Mouse (Mus musculus) T-helper 2 cell (primary cell): Measurements from ENCODE around the gene Aqp12.
"Not testable (repeated sequence)": the region's sequence is repeated elsewhere in the genome, so short reads cannot be mapped to it uniquely, and the experiment has no call there.

ENCODE experiments used
- in situ Hi-C: fragments of 300-600 bp; cut with MboI, MseI; formaldehyde crosslinking; loops from one replicate; pipeline ENCODE4 v1.15.1; 2025; ENCODE audit warnings: high pct_unique_total_duplicates

The Aqp12 gene

DNA sequence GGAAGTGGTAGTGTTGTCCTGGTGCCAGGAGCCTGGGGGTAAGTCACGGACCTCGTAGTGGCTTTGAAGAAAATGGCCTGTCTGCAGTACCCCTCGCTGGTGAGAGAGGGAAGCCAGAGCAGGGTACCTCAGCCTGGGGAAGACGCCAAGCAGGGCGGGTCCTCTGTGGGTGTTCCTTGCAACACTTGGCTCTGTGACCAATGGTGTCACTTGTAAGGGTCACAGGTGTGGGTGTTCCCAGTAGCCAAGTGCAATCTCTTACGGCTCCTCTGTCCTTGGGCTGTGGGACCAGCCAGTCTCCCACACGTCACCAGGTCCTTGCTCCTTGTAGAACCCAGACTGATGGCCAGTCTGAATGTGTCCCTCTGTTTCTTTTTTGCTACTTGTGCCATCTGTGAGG, at the start of gene Aqp12:
Gene Aqp12 (plus strand): TSS at position 274 of the 400 bp plus-strand sequence.
- in situ Hi-C loops, result no loop called here

DNA sequence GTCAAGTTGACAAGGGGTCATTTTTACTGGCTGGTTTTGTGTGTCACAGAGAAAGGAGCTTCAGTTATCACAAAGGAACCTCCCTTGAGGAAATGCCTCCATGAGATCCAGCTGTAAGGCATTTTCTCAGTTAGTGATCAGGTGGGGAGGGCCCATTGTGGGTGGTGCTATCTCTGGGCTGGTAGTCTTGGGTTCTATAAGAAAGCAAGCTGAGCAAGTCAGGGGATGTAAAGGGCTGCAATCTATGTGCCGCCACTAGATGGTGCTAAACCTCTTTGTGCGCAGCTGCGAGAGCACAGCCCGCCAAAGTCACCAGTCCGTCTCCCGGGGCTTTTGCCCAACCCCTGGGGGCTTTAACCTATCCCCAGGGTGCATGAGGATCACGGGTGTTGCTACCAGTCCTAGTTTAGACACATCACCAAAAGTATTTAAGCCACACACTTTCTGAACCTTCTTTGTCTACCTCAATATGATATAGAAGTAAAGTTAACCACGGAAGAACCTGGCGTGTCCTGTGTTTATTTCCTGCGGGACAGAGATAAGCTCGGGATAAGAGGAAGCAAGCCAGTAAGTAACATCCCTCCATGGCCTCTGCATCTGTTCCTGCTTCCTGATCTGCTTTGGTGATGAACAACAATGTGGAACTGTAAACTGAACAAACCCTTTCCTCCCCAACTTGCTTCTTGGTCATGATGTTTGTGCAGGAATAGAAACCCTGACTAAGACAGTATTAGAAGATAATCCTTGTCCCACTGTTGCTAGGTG, 49.4 kb upstream of the Aqp12 start:
- in situ Hi-C loops, result not testable (repeated sequence)

DNA sequence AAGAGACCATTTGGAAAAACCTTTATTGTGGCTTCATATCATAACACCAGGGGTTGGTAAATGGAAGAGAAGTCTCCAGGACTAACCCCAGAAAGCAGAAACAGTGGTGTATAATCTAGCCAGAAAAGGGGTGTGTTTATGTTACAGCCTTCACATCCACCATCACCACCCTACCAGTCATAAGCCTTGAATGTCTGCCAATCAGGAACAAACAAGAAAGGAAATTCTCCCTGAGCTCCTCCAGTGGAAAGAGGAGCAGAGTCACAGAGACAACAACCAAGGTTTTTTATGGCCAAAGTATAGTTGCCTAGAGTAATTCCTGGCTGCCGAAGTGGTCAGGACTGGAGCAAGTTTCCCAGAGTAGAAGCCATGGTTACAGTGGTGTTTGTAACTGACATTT, 47.1 kb upstream of the Aqp12 start:
- in situ Hi-C loops, result no loop called here

DNA sequence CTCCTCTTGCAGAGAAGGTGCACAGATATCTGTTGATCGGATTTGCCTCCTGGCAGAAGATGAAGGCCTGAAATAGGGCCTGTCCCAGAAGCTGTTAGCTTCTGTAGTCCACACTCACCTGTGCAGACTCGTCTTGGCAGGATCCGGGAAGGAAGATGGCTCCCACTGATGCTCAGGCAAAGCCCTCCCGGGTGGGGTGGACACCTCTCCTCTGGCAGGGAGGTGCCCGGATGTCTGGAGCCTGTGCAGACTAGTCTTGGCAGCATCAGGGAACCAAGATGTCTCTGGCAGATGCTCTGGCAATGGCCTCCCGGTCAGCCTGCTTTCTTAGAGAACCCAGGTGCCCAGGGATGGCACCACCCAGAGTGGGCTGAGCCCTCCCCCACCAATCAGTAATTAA, 35.3 kb upstream of the Aqp12 start:
- in situ Hi-C loops, result not testable (repeated sequence)

DNA sequence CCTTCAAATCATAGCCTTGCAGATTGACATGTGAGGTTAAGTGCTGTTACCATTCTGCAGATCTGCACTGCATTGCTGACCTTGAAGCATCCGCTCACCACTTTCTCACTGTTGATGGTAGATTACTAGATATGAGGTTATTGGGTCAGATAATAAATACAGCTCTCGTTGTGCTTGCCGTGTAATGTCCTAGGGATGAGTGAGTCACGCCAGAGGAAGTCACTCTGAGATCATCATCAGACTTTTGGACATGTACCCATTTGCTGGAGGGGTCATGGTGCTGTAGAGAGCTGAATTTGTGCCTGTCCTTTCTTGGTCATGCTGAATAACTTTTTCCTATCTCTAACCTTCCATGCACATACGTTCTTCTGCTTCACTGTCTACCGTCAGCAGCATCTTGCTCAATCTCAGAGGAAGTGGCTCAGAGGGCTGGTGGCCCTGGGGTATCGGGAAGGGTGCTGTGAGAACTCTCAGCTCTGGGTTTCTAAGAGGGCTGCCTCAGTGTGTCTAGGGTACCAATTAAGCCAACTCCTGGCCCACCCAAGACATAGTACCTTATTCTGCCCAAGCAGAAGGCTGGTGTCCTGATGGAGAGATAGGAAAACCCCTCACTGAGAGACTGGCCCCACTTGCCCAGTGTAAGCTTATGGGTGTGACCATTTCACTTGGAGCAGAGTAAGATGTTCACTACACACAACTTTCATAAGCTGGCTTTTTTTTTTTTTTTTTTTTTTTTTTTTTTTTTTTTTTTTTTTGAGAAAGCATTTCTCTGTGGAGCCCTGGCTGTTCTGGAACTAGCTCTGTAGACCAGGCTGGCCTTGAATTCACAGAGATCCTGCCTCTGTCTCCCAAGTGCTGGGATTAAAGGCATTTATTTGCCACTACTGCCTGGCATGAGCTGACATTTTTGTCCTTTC, 34.0 kb upstream of the Aqp12 start:
- in situ Hi-C loops, result no loop called here

DNA sequence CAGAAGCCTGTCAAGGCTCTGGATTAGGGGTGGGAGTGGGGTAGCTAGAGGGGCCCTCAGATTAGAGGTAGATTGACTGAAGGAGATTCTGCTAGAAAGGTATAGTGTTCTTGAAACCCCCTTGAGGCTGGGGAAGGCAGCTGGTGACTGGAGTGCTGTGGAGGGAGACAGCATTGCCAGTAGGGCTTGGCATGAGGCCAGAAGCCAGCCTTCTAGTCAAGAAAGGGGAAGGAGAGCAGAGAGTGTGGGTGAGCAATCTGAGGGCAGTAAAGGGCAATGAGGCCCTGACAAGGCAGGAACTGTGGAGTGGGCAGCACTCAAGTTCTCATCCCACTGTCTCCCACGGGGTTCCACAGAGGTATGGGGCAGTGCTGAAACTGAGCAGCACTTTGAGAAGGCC, 33.3 kb upstream of the Aqp12 start:
- in situ Hi-C loops, result no loop called here

DNA sequence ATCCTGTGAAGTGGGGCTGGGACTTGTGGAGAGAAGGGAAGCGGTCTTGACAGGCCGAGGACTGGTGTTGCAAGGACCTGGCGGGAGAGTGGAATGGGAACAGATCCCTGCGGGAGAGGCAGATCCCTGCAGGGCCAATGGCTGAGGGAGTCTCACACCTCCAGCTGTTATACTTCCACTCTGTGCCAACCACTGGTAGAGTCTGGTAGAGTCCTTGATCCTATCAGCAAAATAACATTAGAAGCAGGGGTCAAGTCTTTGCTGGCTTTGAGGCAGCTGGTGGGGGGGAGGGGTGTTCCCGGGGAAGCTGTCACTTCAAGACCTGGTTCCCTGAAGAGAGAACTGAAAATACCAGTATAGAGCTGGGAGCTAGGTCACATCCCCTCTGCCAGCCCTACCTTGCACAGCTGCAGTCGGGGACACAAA, 30.0 kb upstream of the Aqp12 start:
- in situ Hi-C loops, result no loop called here

DNA sequence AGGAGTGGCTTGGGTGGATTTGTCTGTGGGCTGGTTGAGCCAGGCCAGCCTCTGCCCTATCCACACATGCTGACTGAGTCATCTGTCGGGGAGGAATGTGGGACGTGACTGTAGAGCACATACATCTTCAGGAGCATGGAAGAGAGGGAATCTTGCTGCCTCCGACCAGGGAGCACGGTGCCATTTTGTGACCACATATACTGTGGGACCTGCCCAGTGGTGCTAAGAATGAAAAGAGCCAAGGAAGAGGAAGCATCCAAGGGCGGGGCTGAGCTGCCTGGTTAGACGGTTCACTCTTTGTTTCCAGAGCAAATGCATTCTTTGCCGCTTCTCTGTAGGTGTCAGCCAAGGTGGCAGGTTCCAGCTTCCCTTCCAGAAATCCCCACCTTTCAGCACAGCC, 27.5 kb upstream of the Aqp12 start:
- in situ Hi-C loops, result no loop called here

DNA sequence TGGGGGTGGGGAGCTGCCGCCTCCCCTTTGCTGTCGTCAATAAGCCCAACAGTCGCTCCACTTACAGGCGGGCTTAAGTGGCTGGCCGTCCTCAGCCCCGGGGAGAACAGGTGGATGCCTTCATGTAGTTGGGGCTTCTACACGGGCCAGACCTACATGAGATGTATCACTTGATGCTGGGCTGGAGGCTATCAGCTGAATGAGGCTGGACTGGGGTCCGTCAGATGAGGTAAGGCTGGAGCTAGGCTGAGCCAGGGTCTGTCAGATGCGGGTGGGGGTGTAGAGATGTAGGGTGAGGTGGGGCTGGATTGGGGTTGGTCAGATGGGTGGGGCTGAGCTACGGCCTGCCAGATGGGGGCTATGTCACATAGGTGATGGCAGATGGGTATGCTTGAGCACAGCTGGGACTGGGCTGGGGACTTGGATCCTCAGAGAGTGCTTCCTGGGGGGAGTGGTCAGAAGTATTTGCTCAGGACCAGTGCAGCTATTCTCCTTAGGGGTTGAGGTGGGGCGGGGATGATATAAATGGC, 27.0 kb upstream of the Aqp12 start:
- in situ Hi-C loops, result no loop called here

DNA sequence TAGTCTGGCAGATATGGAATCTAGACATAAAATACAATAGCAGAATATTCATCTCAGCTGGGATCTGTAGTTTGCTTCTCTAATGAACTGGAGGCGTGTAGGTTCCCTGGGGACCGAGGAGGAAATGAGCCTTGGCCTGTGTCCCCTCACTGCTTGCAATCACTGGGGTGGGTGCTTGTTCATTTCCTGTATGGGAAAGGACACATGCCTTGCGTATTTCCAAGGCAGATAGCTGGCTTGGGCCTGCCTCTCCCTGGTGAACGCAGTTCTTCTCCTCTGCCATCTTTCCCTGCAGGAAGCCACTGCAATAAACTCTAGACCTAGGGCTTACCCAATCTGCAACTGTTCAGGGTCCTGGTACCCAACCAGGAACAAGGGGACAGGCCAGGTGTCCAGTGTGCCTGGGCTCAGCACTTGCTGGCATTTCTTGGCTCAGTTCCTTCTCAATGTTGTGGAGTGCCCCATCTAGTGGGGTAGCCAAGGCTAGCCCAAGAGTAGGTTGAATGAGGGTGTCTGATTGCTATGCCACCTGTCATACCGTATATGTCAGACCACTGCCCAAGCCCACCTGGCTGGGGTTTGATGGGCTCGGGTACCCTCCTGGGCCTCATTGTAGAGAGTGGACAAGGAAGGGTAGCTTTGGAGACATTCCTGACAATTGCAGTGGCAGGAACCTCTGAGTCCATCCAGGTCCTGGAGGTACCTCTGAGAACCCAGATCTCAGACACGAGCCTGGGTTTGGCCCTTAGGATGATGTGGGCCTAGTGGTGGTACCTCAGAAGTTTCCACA, 24.9 kb upstream of the Aqp12 start:
- in situ Hi-C loops, result no loop called here

DNA sequence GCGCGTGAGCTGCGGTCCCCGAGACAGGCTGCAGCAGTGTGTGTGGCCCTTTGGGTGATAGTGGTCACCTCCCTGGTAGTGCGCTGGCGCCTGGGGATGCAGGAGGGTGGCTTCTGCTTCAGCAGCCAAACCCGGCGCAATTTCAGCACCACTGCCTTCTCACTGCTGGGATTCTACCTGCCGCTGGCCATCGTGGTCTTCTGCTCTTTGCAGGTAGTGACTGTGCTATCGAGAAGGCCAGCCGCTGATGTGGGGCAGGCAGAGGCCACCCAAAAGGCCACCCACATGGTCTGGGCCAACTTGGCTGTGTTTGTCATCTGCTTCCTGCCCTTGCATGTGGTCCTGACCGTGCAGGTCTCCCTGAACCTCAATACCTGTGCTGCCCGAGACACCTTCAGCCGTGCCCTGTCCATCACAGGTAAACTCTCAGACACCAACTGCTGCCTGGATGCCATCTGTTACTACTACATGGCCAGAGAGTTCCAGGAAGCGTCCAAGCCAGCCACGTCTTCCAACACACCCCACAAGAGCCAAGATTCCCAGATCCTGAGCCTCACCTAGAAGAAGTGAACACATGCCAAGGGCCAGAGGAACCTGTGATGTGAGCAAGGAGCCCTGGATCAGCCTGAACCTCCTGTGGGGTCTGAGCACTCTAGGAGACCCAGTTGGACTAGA, 23.1 kb upstream of the Aqp12 start:
- in situ Hi-C loops, result no loop called here

DNA sequence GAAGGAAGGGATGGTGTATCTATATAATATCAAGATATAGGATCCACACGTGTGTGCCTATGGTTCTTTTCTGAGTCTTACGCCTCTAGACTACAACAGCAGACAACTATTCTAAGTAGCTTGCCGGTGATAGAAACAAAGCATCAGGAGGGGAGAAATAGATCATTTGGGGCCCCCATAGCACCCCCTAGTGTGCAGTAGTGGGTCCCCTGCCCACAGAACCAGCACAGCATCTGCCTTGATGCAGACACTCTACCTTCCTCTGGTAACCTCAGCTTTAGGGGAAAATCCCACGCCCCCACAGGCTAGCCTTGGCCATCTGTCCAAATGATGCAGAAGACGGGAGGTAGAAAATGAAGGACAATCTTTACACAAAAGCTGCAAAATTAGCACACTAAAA, 21.1 kb upstream of the Aqp12 start:
- in situ Hi-C loops, result no loop called here

DNA sequence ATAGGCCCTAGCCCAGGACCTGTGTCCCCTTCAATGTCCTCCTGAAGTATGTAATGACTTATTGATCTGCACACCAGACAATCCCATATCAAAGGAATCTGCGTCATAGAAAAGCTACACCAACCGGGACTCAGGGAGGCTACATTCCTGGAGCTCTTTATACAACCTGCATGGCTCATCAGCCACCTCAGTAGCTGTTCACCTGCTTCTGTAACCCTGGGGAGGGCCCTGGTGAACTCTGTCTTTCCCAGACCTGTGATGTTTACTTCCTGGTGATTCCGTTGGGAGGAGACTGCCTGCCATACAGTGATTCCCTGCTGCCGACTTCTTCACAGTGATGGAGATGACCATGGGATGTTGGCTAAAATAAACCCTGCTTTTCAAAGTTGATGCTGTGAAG, 17.2 kb upstream of the Aqp12 start:
- in situ Hi-C loops, result no loop called here

DNA sequence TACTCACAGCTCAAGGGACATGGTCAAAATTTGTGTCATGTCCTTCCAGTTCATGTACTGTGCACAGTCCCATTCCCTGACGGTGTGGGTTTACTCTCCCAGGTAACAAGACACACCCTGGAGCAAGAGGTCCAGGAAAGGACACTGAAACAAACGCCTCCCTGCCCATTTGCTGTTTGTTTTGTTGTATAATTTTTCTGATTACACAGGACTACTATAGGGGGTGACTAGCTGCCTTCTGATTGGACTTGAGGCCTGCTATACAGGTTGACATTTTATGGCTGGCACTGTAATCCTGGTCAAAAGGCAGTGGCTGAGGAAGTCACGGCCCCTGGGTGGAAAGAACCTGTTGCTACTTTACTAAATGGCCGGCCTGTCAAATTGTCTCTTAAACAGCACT, 16.2 kb upstream of the Aqp12 start:
- in situ Hi-C loops, result no loop called here

DNA sequence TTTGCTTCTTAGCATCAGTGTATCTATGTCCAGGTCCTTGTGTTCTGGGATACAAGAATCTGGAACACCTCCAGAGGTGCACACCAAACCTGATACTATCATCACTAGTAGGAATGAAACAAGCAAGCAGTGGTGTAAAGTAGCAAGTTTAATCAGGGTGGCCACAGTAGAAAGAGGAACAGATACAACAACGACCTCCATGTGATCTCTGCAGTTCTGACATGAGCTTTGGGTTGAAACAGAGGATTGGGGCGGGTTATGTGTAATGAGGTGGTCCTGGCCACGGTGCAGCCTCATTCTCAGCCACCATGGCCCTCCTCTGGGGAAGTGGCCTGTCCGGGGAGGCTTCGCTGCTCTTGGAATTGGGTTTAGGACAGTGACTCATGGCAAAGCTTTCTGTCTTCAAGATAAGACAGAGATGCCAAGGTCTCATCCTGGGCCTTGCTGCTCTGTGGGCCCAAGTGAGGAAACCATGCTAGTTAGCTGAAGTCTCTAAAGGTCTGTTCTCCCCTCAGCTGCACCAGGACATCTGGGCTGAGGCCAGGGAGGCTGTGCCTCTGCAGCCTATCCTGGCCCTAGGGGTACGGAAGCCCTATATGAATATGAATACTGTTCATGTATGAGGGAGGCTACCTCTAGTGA, 13.8 kb upstream of the Aqp12 start:
- in situ Hi-C loops, result no loop called here

DNA sequence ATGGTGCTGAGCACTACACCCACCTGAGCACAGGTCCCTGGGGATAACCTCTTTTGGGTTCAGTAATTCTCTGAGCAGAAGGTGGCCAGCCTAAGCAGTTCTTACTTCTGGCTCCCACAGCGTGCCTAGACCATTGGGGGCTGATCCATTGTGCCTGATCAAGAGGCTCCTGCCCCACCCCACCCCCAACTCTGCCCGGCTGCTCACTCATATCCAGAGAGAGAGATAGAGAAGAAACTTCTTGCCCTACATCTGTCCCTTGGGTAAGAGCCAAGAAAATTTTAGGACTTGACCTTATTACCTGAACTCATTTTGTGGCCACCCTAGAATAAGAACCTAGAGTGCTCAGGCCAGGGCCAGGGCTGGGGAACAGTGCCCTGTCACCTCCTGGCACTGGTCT, 13.3 kb upstream of the Aqp12 start:
- in situ Hi-C loops, result no loop called here

DNA sequence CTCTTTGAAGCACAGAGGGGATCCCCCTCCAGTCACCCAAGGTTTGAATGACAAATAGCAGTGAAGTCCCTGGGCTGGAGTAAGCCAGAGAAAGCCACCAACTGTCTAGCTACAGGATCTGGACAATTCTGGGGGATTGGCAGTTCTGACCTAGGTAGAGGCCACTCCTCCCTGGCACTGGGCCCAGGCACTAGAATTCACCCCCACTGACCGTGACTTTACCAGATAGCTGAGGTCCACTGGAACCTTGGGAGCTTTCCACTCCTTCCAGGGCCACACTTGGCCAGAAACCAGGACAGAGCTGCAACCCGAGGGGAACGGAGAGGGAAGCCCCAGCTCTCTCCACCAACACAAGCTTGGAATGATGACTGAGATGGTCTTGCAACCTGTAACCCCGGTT, 3.1 kb downstream of the Aqp12 start:
- in situ Hi-C loops, result no loop called here

DNA sequence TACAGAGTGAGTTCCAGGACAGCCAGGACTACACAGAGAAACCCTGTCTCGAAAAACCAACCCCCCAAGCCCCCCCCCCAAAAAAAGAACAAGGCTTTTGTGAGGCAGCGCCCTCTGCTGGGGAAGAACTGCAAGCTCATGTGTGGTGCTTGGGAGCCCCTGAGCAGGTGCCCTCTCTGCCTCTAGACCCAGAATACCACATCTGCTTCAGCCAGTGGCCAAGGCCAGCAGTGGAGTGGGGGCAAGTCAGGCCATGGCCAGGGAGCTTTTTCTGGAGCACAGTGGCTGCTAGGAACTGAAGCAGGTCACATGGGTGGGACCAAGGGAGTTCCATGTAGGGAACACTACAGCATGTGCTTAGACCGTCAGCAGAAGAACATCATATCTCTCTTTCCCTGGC, 4.6 kb downstream of the Aqp12 start:
- in situ Hi-C loops, result no loop called here

DNA sequence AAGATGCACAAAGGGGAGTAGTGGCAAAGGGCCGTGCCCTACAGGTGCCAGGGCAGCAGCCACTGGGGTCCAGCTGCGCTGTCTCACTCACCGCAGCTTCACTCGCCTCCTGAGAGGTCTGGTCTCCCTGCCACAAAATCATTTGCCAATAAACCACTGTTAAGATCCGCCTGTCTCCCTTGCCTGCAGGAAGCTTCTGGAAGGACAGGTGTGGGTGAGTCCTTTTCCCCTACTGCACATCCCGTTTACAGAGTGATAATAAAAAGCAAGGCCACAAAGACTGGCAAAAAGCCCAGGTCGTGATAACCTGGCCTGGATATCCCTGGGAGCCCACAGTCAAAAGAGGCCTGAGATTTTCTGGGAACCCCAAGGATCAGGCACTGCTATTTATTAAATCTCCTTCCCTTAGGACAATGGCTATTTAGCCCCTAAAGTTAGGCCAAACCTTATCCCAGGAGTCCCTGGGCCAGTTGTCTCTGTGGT, 6.0 kb downstream of the Aqp12 start:
- in situ Hi-C loops, result no loop called here

DNA sequence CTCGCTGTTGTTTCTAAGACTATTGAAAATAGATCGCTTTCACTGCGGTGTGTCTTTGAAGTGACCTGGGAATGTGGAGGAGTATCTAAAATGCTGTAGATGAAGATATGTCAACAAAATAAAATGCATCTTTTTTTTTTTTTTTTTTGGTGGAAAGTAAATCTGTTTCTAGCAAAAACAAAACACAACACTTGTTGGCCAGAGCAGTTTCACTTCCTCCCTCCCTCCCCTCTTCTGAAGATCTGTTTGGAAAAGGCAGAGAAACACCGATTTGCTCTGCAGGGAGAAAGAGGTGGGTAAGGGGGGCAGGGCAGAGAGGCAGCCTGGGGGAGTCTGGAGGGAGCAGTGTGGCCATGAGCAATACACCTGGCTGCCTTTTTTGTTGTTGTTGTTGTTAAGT, 7.2 kb downstream of the Aqp12 start:
- in situ Hi-C loops, result no loop called here

DNA sequence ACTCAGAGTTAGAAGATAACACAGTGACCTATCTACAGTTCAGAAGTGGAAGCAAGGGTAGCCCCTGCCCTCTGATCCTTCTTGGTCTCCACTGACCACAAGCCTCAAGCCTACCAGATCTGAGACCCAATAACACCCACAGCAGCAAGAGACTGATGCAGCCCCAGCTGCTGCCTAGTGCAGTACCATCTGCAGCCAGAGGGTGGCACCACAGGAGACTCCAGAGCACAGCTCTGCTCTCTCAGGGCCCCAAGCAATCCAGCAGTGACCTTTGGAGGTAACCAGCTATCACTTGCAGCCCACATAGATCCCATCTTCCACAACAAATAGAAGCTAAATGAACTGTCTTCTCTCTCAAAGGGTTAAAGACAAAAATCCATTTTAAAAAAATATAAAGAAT, 8.3 kb downstream of the Aqp12 start:
- in situ Hi-C loops, result no loop called here
